Mouse (Mus musculus): ENCODE measurements at regions not wholly inside any gene's neighbourhood (a gene's known extent, or its start where the extent isn't known, plus 50 kb on each side); places are given as distances from the start of the nearest gene placed in this dataset.
"Not testable (repeated sequence)": the region's sequence is repeated elsewhere in the genome, so short reads cannot be mapped to it uniquely, and the experiment has no call there.

DNA sequence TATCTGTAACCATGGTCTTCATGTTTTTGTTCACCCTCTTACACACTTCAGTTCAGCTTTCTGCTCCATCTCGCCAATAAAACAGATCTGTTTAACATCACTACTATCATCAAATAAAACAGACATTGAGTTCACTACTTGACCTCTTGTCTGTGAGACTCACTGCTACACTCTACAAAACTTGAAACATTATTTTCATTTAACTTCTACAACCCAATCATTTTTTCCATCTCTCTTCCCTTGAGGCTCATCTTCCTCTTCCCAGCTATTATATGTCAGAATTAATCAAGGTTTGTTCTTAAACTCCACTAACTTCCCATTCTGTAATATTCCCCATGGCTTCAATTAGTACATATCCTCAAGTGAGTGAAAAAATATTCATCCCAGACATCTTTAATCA lies 450.7 kb upstream of the Gm28269 start:
- TF ChIP-seq NANOG (IDR thresholded peaks at IDR 0.05; ENCODE audit: borderline replicate concordance, low read length) = no peak
- no peak for TF ChIP-seq CTCF (conservative IDR thresholded peaks at IDR 0.05; ENCODE audit: low read length)
- TF ChIP-seq POU5F1 (IDR thresholded peaks at IDR 0.05; ENCODE audit: borderline replicate concordance, low read length) = no peak
- Histone ChIP-seq H3K4me1 (replicated peaks; ENCODE audit: low read depth, low read length) (no peaks in the 10 kb centered on the region), H3K4me3 (replicated peaks; ENCODE audit: low read length) (no peak overlapping the region), H3K9me3 (ENCODE audit: low read length) (no peaks in the 10 kb centered on the region), H3K36me3 (ENCODE audit: insufficient read depth, low read length) (no peaks in the 10 kb centered on the region), H3K27me3 (ENCODE audit: insufficient read depth, low read length) (no peaks in the 10 kb centered on the region)

DNA sequence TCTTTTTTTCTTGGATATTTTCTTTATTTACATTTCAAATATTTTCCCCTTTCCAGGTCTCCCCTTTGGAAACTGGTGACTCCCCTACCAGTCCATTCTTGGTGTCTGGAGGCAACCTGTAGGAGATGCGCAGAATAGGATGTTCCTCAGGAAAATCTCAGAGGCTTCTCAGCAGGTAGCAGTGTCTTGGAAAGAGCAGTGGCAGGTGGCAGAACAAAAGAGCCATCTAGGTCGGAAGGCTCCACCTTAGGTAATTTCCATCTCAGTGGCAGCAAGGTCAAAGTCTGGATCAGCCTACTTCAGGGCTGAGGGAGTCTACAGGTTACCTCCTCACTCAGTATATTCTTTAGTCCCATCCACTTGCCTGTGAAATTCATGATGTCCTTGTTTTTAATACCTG lies 409.5 kb upstream of the Gm28269 start:
- not testable (repeated sequence) for H3K36me3 ChIP-seq (ENCODE audit: insufficient read depth, low read length); H3K9me3 ChIP-seq (ENCODE audit: low read length); H3K27me3 ChIP-seq (ENCODE audit: insufficient read depth, low read length); H3K4me3 ChIP-seq (replicated peaks; ENCODE audit: low read length)
- H3K4me1 ChIP-seq (replicated peaks; ENCODE audit: low read depth, low read length) = peaks cover 19% of the 10 kb centered on the region
- peak; percentile 64 for TF ChIP-seq NANOG (IDR thresholded peaks at IDR 0.05; ENCODE audit: borderline replicate concordance, low read length)
